Mouse (Mus musculus) liver, postnatal 0 days (tissue): ENCODE data around the gene Mrps6. TPM values are rescaled to one million over a fixed set of nuclear protein-coding genes. Genes with fewer than 3 reads are reported as not detected.
A peak's percentile ranks its signal among the peaks of the same experiment; 100 is the strongest.
"Not testable (repeated sequence)": the region's sequence is repeated elsewhere in the genome, so short reads cannot be mapped to it uniquely, and the experiment has no call there.

Experiments
- ATAC-seq: fragments of 200-750 bp; cut with Nextera tagmentation; 2 replicates; pipeline ENCODE4 v1.8.0; 2017; ENCODE audit warnings: mild to moderate bottlenecking, moderate library complexity
- DNase-seq: peaks from one replicate; pipeline ENCODE4 v3.0.0-alpha.2; 2016
- H3K27ac ChIP-seq: fragments of 300-500 bp; sonication (generic); 2 replicates; pipeline ENCODE4 v1.5.1; 2014; ENCODE audit warnings: antibody characterized with exemption, moderate library complexity, mild to moderate bottlenecking, low read depth
- H3K27me3 ChIP-seq: fragments of 300-500 bp; sonication (generic); 2 replicates; pipeline ENCODE4 v1.6.1; 2014; ENCODE audit warnings: low read length, control low read depth, mixed read lengths; ENCODE audit not compliant: insufficient read depth
- H3K36me3 ChIP-seq: fragments of 300-500 bp; sonication (generic); replicated peaks from 2 replicates; pipeline ENCODE4 v1.6.1; 2014; ENCODE audit warnings: mild to moderate bottlenecking, control low read depth, low read length, moderate library complexity, mixed read lengths; ENCODE audit not compliant: insufficient read depth
- H3K4me1 ChIP-seq: fragments of 300-500 bp; sonication (generic); 2 replicates; pipeline ENCODE4 v1.6.1; 2014; ENCODE audit warnings: antibody characterized with exemption, mild to moderate bottlenecking, control low read depth; ENCODE audit not compliant: insufficient read depth
- H3K4me2 ChIP-seq: fragments of 300-500 bp; sonication (generic); 2 replicates; pipeline ENCODE4 v1.6.1; 2014; ENCODE audit warnings: low read depth, mild to moderate bottlenecking, low read length, moderate library complexity, mixed read lengths
- H3K4me3 ChIP-seq: fragments of 300-500 bp; sonication (generic); 2 replicates; pipeline ENCODE4 v1.5.1; 2014; ENCODE audit warnings: low read depth, low read length
- H3K9ac ChIP-seq: fragments of 300-500 bp; sonication (generic); replicated peaks from 2 replicates; pipeline ENCODE4 v1.6.1; 2014; ENCODE audit warnings: mild to moderate bottlenecking, moderate library complexity
- H3K9me3 ChIP-seq: fragments of 300-500 bp; sonication (generic); 2 replicates; pipeline ENCODE4 v1.6.1; 2016; ENCODE audit warnings: mild to moderate bottlenecking, control low read depth, low read length, mixed read lengths
- CTCF ChIP-seq: sonication (generic); IDR thresholded peaks from 2 replicates; pipeline ENCODE4 v1.5.1; 2016; ENCODE audit warnings: antibody characterized with exemption, low read depth
- EP300 ChIP-seq: IDR thresholded peaks from 2 replicates; pipeline ENCODE4 v1.6.1; 2016; ENCODE audit warnings: antibody characterized with exemption, low read depth, mild to moderate bottlenecking
- WGBS: fragments of 180-500 bp; shearing (Covaris S2); extraction: QIAGEN DNeasy Blood & Tissue Kit; methylation state at CpG from one replicate; pipeline ENCODE4 v1.1.7; 2014; ENCODE audit not compliant: insufficient replicate concordance; 5-methylcytosine and 5-hydroxymethylcytosine counted together
- polyA plus RNA-seq: library from polyadenylated mRNA; unstranded; fragments of >200 nt; fragmentation: Nextera tagmentation; extraction: Ambion mirVana; gene quantifications from 2 replicates; pipeline ENCODE4 v1.2.1, GENCODE M21; 2015

Gene Mrps6
- polyA plus RNA-seq, 1 experiment from 2014 or later, result 41.4 TPM

DNA sequence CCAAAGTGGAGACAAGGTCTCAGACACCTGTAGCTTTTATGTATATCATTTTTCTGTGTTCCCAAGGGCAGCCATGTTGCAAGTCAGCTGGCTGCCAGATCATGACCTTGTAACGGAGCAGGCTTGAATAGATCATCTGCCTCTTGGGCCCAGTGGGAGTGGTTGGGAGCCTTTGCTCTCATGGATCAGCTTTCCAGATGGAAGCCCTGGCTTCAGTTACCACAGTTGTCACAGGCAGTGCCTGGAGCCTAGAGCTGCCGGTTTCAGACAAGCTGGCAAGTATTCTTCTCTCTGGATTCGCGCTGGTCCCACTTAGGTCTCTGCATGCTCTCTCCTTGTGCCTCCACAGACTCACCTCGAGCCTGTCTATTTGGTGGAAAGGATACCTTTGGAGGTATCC is 44.0 kb downstream of the Mrps6 start:
- Histone ChIP-seq H3K27me3 (no peaks in the 10 kb centered on the region), H3K9me3 (no peaks in the 10 kb centered on the region), H3K4me2 (no peak overlapping the region), H3K9ac (no peak overlapping the region), H3K36me3 (peaks cover 2% of the 10 kb centered on the region; the same call in 1 of the 2 replicates), H3K27ac (no peak overlapping the region), H3K4me1 (no peaks in the 10 kb centered on the region; the same call in 1 of the 2 replicates), H3K4me3 (no peak overlapping the region)
- TF ChIP-seq CTCF (no peak), EP300 (no peak)
- 79% methylated on average over 5 of the region's 5 CpGs for WGBS
- ATAC-seq (no peak), DNase-seq (no peak)

DNA sequence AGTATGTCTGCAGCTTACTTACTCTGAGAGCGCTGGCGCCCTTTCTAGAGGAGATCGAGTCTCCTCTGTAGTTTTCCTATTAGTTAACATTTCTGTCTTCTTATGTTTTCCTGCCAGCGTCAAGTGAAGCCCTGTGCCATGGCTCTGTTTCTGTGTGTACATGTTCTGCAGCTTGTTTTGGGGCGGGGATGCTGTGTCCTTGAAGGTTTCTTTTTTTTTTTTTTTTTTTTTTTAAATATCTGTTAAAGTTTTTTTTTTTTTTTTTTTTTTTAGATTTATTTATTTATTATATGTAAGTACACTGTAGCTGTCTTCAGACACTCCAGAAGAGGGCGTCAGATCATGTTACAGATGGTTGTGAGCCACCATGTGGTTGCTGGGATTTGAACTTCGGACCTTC is 44.9 kb downstream of the Mrps6 start:
- H3K9ac ChIP-seq, H3K4me3 ChIP-seq, H3K27me3 ChIP-seq, ATAC-seq, H3K27ac ChIP-seq, H3K4me2 ChIP-seq, H3K36me3 ChIP-seq, H3K9me3 ChIP-seq, H3K4me1 ChIP-seq, DNase-seq: not testable (repeated sequence)
- WGBS, result 90% methylated on average over 6 of the region's 7 CpGs

DNA sequence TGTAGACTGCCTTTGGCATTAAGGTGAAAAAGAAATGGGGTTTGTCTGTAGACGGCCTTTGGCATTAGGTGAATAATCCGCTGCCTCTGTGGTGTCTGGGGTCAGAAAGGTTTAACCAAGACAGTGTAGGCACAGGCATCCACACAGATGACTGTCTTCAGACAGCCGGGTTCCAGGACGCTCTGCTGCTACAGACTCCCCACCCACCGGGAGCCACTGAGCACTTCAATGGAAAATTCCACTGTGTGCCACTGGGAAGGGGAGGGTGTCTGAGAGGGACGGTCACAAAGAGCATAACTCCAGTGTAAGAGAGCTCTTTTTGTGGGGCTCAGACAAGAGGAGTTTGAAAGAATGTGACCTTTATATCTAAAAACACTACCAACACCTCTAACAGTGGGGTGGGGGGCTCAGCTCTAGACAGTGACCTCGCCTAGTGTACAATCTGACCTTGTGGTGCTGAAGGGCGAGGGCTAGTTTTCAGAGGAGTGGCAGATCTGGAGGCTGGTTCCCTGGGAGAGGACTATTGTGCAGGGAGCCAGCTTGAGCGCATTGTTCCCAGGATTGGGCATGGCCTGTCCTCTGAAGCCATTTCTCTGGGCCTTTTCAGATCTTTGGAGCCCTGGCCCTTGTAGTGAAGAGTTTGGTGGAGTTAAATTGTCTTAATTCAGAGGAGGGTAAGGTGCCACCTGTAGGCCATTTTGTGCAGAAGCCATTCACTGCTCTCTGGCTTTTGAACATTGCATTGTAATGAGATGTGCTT is 45.7 kb downstream of the Mrps6 start:
- Histone ChIP-seq H3K4me2 (no peak overlapping the region), H3K4me3 (no peak overlapping the region), H3K9ac (no peak overlapping the region), H3K9me3 (no peaks in the 10 kb centered on the region), H3K4me1 (no peaks in the 10 kb centered on the region; the same call in 1 of the 2 replicates), H3K27ac (no peak overlapping the region), H3K27me3 (no peaks in the 10 kb centered on the region), H3K36me3 (peaks cover 2% of the 10 kb centered on the region; the same call in 1 of the 2 replicates)
- 62% methylated on average over 9 of the region's 9 CpGs for WGBS
- no peak for DNase-seq
- no peak for ATAC-seq
- TF ChIP-seq EP300 (no peak), CTCF (peak; percentile 20; the same call in 1 of the 2 replicates)

DNA sequence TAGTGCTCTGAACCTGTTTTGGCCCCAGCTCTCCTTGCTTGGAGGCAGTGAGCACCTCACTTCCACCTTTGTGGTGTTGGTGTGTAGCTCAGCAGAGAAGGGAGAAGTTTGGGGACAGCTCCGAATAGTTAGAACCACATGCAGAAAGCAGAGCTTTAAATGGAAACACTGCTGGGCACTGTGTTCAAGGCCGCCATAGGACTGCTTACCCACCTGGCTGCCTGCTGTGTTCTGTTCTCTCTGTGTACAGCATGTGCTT is 46.2 kb downstream of the Mrps6 start:
- no peak for DNase-seq
- no peak for ATAC-seq
- 68% methylated on average over 2 of the region's 2 CpGs for WGBS
- Histone ChIP-seq H3K9ac (no peak overlapping the region), H3K36me3 (peaks cover 2% of the 10 kb centered on the region; the same call in 1 of the 2 replicates), H3K27me3 (no peaks in the 10 kb centered on the region), H3K9me3 (no peaks in the 10 kb centered on the region), H3K4me3 (no peak overlapping the region), H3K27ac (no peak overlapping the region), H3K4me1 (no peaks in the 10 kb centered on the region; the same call in 1 of the 2 replicates), H3K4me2 (no peak overlapping the region)
- TF ChIP-seq EP300 (no peak), CTCF (no peak)

DNA sequence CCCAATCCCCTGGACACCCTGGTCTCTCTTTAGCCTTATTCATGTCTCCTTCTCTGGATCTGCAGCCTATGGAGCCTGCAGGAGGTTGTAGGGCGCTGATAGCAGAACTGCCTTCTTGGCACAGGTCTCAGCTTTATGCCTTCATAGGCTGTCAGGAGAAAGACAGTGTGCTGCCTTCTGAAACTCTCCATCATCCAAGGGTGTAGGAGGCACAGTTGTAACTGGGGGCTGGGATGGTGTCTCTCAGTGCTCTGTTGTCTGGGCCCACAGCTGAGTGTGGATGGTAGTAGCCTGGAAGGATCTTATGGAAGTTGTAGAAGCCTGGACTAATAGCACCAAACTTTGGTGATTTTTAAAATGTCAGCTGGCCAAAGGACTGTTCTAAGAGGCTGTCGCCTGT is 46.9 kb downstream of the Mrps6 start:
- Histone ChIP-seq H3K27me3 (no peaks in the 10 kb centered on the region), H3K4me1 (no peaks in the 10 kb centered on the region; the same call in 1 of the 2 replicates), H3K27ac (no peak overlapping the region), H3K4me3 (no peak overlapping the region), H3K36me3 (peaks cover 2% of the 10 kb centered on the region; the same call in 1 of the 2 replicates), H3K9ac (no peak overlapping the region), H3K4me2 (no peak overlapping the region), H3K9me3 (no peaks in the 10 kb centered on the region)
- no peak for DNase-seq
- WGBS, result 77% methylated on average over 2 of the region's 2 CpGs
- ATAC-seq, result no peak
- no peak for TF ChIP-seq CTCF
- TF ChIP-seq EP300, result no peak

DNA sequence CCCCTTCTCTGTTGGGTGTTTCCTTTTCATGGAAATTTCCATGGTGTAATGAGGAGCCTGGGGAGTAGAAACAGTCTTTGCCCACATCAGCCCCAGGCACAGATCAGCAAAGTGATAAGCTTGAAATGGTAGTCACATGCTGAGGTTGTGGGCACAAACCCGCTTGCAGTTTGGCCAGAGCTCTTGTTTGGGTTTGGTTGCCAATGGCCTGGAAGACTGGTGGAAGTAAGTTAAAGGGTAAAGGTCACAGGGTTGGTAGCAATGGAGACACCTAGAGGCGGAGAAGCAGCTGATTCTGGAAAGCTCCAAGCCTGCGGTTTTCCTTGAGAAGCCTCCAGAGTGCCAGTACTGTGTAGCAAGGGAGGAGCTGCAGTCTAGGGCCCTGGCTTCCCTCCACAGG is 47.6 kb downstream of the Mrps6 start:
- H3K4me3 ChIP-seq, result no peak overlapping the region
- DNase-seq, result no peak
- no peak overlapping the region for H3K4me2 ChIP-seq
- no peak overlapping the region for H3K27ac ChIP-seq
- no peak for ATAC-seq
- no peaks in the 10 kb centered on the region for H3K9me3 ChIP-seq
- no peaks in the 10 kb centered on the region; the same call in 1 of the 2 replicates for H3K4me1 ChIP-seq
- no peak for TF ChIP-seq EP300
- TF ChIP-seq CTCF, result no peak
- 69% methylated on average over 3 of the region's 3 CpGs for WGBS
- H3K9ac ChIP-seq, result no peak overlapping the region
- H3K36me3 ChIP-seq, result peaks cover 2% of the 10 kb centered on the region; the same call in 1 of the 2 replicates
- no peaks in the 10 kb centered on the region for H3K27me3 ChIP-seq

DNA sequence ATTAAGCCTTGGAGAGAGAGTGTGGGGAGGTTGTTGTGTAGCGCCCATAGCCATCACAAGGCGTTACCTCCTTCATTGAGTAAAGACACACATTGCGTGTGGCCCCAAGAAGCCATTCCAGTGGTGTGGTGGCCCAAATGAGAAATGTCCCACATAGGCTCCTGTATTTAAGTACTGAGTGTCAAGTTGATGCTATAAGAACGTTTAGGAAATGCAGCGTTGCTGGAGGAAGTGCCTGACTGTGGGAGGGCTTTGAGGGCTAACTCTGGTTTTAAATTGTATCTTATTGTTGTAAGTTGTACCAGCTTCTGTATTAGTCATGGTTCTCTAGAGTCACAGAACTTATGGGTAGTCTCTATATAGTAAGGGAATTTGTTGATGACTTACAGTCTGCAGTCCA is 49.3 kb downstream of the Mrps6 start:
- Histone ChIP-seq H3K27ac (no peak overlapping the region), H3K4me2 (no peak overlapping the region), H3K4me3 (no peak overlapping the region), H3K27me3 (no peaks in the 10 kb centered on the region), H3K4me1 (no peaks in the 10 kb centered on the region; the same call in 1 of the 2 replicates), H3K9ac (no peak overlapping the region), H3K9me3 (no peaks in the 10 kb centered on the region), H3K36me3 (no peaks in the 10 kb centered on the region; the same call in 1 of the 2 replicates)
- DNase-seq, result no peak
- no peak for TF ChIP-seq CTCF
- no peak for TF ChIP-seq EP300
- no peak for ATAC-seq
- 83% methylated on average over 5 of the region's 5 CpGs for WGBS
